Mouse (Mus musculus): ENCODE measurements around the gene Hist1h3g. TPM values are rescaled to one million over a fixed set of nuclear protein-coding genes. Genes with fewer than 3 reads are reported as not detected.
"Not testable (repeated sequence)": the region's sequence is repeated elsewhere in the genome, so short reads cannot be mapped to it uniquely, and the experiment has no call there.

Gene Hist1h3g
- total and polyA plus RNA-seq, 3 experiments = 0.80 to 2.1 (median 0.94) TPM

GRCm38 (mm10) chr13:23530181-23530900 is 4.9 kb upstream of the Hist1h3g start:
- under 1% methylated on average over 20 of the region's 20 CpGs for WGBS
- peak overlapping the region; percentile 75 for H3K9ac ChIP-seq (ENCODE audit: low read depth, low read length)
- peak overlapping the region; percentile 86 for H3K4me3 ChIP-seq
- H3K27ac ChIP-seq = peak overlapping the region; percentile 97
- H3K79me2 ChIP-seq (replicated peaks; ENCODE audit: control insufficient read depth, insufficient read depth, low read length) = no peaks in the 10 kb centered on the region
- DNase-seq = peak; percentile 69 to 74
- peaks cover 4% of the 10 kb centered on the region for H3K4me1 ChIP-seq (ENCODE audit: control insufficient read depth, insufficient read depth, low read length)
- H3K27me3 ChIP-seq (ENCODE audit: control insufficient read depth, insufficient read depth, low read length) = no peaks in the 10 kb centered on the region
- H3K36me3 ChIP-seq (ENCODE audit: control insufficient read depth, insufficient read depth, low read length) = peaks cover 14% of the 10 kb centered on the region
- TF ChIP-seq CTCF (IDR thresholded peaks at IDR 0.05) = no peak
- 0 out of 2 replicates have a peak, but pooled peaks have one; percentile 57 for TF ChIP-seq EP300 (IDR thresholded peaks at IDR 0.05; ENCODE audit: insufficient read depth, low read depth, low read length)
- intact Hi-C loops (cut with DNase I) = loop anchor here (1.0 to 5.0 kb wide), 5 partner anchors 11 to 212 kb away; partner anchors contain the start of genes Hist1h1e, Hist1h2be and Hist1h3f

DNA sequence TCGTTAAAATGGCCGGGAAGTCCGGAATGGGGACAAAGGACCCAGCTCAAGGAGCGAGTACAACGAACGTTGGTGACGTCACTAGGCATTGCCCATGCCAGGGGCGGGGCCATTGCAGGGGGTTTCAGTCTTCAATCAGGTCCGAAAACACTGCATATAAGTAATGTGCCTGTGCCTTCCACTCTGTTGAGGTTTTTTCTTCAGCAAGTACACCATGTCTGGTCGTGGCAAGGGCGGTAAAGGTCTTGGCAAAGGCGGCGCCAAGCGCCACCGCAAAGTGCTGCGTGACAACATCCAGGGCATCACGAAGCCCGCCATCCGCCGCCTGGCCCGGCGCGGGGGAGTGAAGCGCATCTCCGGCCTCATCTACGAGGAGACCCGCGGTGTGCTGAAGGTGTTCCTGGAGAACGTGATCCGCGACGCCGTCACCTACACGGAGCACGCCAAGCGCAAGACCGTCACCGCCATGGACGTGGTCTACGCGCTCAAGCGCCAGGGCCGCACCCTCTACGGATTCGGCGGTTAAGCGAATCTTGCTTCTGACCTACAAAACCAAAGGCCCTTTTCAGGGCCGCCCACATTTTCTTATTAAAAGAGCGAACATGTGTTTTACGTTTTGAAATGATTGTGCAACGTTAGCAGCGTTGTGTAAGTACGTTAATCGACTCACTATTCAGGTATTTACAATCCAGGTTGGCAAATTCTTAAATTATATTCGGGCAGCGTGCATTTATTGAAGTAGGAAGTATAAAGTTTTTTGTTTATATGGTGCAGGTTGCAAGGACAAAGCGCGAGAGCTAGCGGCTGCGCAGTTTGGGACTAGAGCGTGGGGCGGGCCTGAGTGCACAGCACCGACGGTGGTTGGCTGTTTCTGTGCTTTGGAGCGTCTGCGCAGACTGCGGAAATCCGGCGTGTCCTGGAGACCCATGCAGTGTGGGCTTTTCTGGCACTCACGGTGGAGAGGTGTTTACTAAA is 4.0 kb upstream of the Hist1h3g start, which contains the start of gene Hist1h4h:
Hist1h4h (plus strand) TSS at position 150 of the 975 bp plus-strand sequence.
- TF ChIP-seq EP300 (IDR thresholded peaks at IDR 0.05; ENCODE audit: insufficient read depth, low read depth, low read length) (peak; percentile 91), CTCF (IDR thresholded peaks at IDR 0.05) (no peak), POLR2A (IDR thresholded peaks at IDR 0.05; ENCODE audit: insufficient read depth, low read depth, low read length) (peak; percentile 99)
- H3K27me3 ChIP-seq (ENCODE audit: control insufficient read depth, insufficient read depth, low read length) = no peaks in the 10 kb centered on the region
- under 1% methylated on average over 62 of the region's 70 CpGs for WGBS
- peaks cover 4% of the 10 kb centered on the region for H3K4me1 ChIP-seq (ENCODE audit: control insufficient read depth, insufficient read depth, low read length)
- intact Hi-C loops (cut with DNase I) = loop anchor here (1.0 to 5.0 kb wide), 5 partner anchors 12 to 211 kb away; partner anchors contain the start of genes Hist1h1e, Hist1h2be and Hist1h3f
- H3K79me2 ChIP-seq (replicated peaks; ENCODE audit: control insufficient read depth, insufficient read depth, low read length) = no peaks in the 10 kb centered on the region
- peak; percentile 92 to 95 for DNase-seq
- H3K9ac ChIP-seq (ENCODE audit: low read depth, low read length) = peak within 1 kb of the TSS; percentile 76
- peak within 1 kb of the TSS; percentile 97 for H3K27ac ChIP-seq
- peaks cover 14% of the 10 kb centered on the region for H3K36me3 ChIP-seq (ENCODE audit: control insufficient read depth, insufficient read depth, low read length)
- H3K4me3 ChIP-seq = peak within 1 kb of the TSS; percentile 86

- Histone ChIP-seq H3K27me3 (ENCODE audit: control insufficient read depth, insufficient read depth, low read length) (no peaks in the 10 kb centered on the region), H3K4me3 (peak overlapping the region; percentile 86), H3K79me2 (replicated peaks; ENCODE audit: control insufficient read depth, insufficient read depth, low read length) (no peaks in the 10 kb centered on the region), H3K9ac (ENCODE audit: low read depth, low read length) (no peak overlapping the region), H3K4me1 (ENCODE audit: control insufficient read depth, insufficient read depth, low read length) (peaks cover 4% of the 10 kb centered on the region), H3K27ac (peak overlapping the region; percentile 97; the same call in 1 of the 2 replicates), H3K36me3 (ENCODE audit: control insufficient read depth, insufficient read depth, low read length) (peaks cover 14% of the 10 kb centered on the region)
- TF ChIP-seq EP300 (IDR thresholded peaks at IDR 0.05; ENCODE audit: insufficient read depth, low read depth, low read length) = no peak
- no peak for TF ChIP-seq CTCF (IDR thresholded peaks at IDR 0.05)
- TF ChIP-seq POLR2A (IDR thresholded peaks at IDR 0.05; ENCODE audit: insufficient read depth, low read depth, low read length) = no peak
- DNase-seq = no peak
- 22% methylated on average over 9 of the region's 9 CpGs for WGBS
- intact Hi-C loops (cut with DNase I) = loop anchor here (5.0 kb wide), 2 partner anchors 90 to 210 kb away; partner anchors contain the start of genes Hist1h1e and Hist1h2be
These were observed 2.8 kb upstream of the Hist1h3g start for GRCm38 (mm10) chr13:23532262-23533075.

DNA sequence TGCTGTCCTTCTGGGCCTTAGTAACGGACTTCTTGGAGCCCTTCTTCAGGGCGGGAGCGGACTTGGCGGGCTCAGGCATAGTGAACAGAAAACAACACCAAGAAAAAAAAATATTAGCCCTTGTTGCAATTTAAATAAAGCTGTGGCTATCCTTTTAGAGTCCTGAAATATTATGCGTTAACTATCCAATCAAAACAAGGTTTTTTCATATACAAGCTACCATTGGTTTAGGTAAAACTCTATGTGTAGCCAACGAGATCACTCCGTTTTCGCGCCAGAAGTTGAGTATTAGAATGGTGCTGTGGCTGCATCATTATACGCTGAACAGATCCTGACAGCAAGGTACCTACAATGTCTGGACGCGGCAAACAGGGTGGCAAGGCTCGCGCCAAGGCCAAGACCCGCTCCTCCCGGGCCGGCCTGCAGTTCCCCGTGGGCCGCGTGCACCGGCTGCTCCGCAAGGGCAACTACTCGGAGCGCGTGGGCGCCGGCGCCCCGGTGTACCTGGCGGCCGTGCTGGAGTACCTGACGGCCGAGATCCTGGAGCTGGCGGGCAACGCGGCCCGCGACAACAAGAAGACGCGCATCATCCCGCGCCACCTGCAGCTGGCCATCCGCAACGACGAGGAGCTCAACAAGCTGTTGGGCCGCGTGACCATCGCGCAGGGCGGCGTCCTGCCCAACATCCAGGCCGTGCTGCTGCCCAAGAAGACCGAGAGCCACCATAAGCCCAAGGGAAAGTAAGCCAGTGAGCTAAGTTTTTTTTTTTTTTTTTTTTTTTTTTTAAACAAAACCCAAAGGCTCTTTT is 1.5 kb upstream of the Hist1h3g start, which contains the start of gene Hist1h2af:
Hist1h2af (plus strand) TSS at position 347 of the 808 bp plus-strand sequence.
- not testable (repeated sequence) for H3K79me2 ChIP-seq (replicated peaks; ENCODE audit: control insufficient read depth, insufficient read depth, low read length); H3K27ac ChIP-seq; H3K4me1 ChIP-seq (ENCODE audit: control insufficient read depth, insufficient read depth, low read length); H3K27me3 ChIP-seq (ENCODE audit: control insufficient read depth, insufficient read depth, low read length)
- Histone ChIP-seq H3K4me3 (peak within 1 kb of the TSS; percentile 51), H3K36me3 (ENCODE audit: control insufficient read depth, insufficient read depth, low read length) (peaks cover 14% of the 10 kb centered on the region), H3K9ac (ENCODE audit: low read depth, low read length) (peak within 1 kb of the TSS; percentile 60)
- WGBS = 1% methylated on average over 31 of the region's 53 CpGs
- TF ChIP-seq CTCF (IDR thresholded peaks at IDR 0.05) = peak; percentile 34
- intact Hi-C loops (cut with DNase I) = loop anchor here (5.0 kb wide), 2 partner anchors 89 to 209 kb away; partner anchors contain the start of genes Hist1h1e and Hist1h2be
- DNase-seq = peak in 1 of 2 experiments; percentile 47
